Mouse (Mus musculus): ENCODE data around the gene Tmem163. TPM values are rescaled to one million over a fixed set of nuclear protein-coding genes. Genes with fewer than 3 reads are reported as not detected.

Gene Tmem163
- 6.2 and 16.6 TPM in 2 replicates for total RNA-seq (2014; rRNA removed; ENCODE audit: low replicate concordance)
- polyA plus RNA-seq (2015; fragmentation: Nextera tagmentation; extraction: Ambion mirVana), result 17.3 and 21.1 TPM in 2 replicates

- Histone ChIP-seq H3K27me3 (ENCODE audit: control insufficient read depth, insufficient read depth, low read length) (peaks cover 52% of the 10 kb centered on the region), H3K27ac (ENCODE audit: low read depth) (no peak within 1 kb of the TSS), H3K9ac (replicated peaks; ENCODE audit: low read depth, low read length) (no peak within 1 kb of the TSS), H3K4me2 (ENCODE audit: low read depth, low read length) (peak within 1 kb of the TSS; percentile 97), H3K4me3 (ENCODE audit: low read depth, low read length) (peak within 1 kb of the TSS; percentile 59), H3K9me3 (replicated peaks; ENCODE audit: control insufficient read depth, low read length) (0 out of 2 replicates have a peak, but pooled peaks cover 3% of the 10 kb centered on the region), H3K4me1 (ENCODE audit: control insufficient read depth, insufficient read depth) (peaks cover 10% of the 10 kb centered on the region; the same call in 1 of the 2 replicates), H3K36me3 (replicated peaks; ENCODE audit: control insufficient read depth, insufficient read depth, low read length) (no peaks in the 10 kb centered on the region)
- DNase-seq (ENCODE audit: low spot score), result no peak
- no peak for ATAC-seq (ENCODE audit: insufficient read depth, low read depth)
- no peak for TF ChIP-seq EP300 (IDR thresholded peaks at IDR 0.05; ENCODE audit: low read depth)
- TF ChIP-seq CTCF (IDR thresholded peaks at IDR 0.05; ENCODE audit: low read depth), result peak; percentile 59
- WGBS, result 37% methylated on average over 18 of the region's 18 CpGs
Observed at GRCm38 (mm10) chr1:127679498-127680133, at the start of gene Tmem163. Gene Tmem163, minus strand, starts transcription at chr1:127679548.

- H3K27ac ChIP-seq (ENCODE audit: low read depth), result no peak within 1 kb of the TSS
- H3K4me1 ChIP-seq (ENCODE audit: control insufficient read depth, insufficient read depth), result no peaks in the 10 kb centered on the region
- H3K9me3 ChIP-seq (replicated peaks; ENCODE audit: control insufficient read depth, low read length), result no peaks in the 10 kb centered on the region
- no peak for TF ChIP-seq CTCF (IDR thresholded peaks at IDR 0.05; ENCODE audit: low read depth)
- no peak for TF ChIP-seq EP300 (IDR thresholded peaks at IDR 0.05; ENCODE audit: low read depth)
- WGBS, result 85% methylated on average over 4 of the region's 4 CpGs
- no peak within 1 kb of the TSS for H3K4me3 ChIP-seq (ENCODE audit: low read depth, low read length)
- no peaks in the 10 kb centered on the region for H3K36me3 ChIP-seq (replicated peaks; ENCODE audit: control insufficient read depth, insufficient read depth, low read length)
- H3K4me2 ChIP-seq (ENCODE audit: low read depth, low read length), result no peak within 1 kb of the TSS
- no peak within 1 kb of the TSS for H3K9ac ChIP-seq (replicated peaks; ENCODE audit: low read depth, low read length)
- no peak for ATAC-seq (ENCODE audit: insufficient read depth, low read depth)
- H3K27me3 ChIP-seq (ENCODE audit: control insufficient read depth, insufficient read depth, low read length), result no peaks in the 10 kb centered on the region
- DNase-seq (ENCODE audit: low spot score), result no peak
Observed at GRCm38 (mm10) chr1:127729096-127729495, 49.7 kb upstream of the Tmem163 start, which contains the start of gene Acmsd. Gene Acmsd, plus strand, starts transcription at chr1:127729413.

GRCm38 (mm10) chr1:127723596-127723995 lies 44.2 kb upstream of the Tmem163 start:
- no peak for DNase-seq (ENCODE audit: low spot score)
- H3K36me3 ChIP-seq (replicated peaks; ENCODE audit: control insufficient read depth, insufficient read depth, low read length), result no peaks in the 10 kb centered on the region
- H3K9me3 ChIP-seq (replicated peaks; ENCODE audit: control insufficient read depth, low read length), result no peaks in the 10 kb centered on the region
- TF ChIP-seq EP300 (IDR thresholded peaks at IDR 0.05; ENCODE audit: low read depth) (no peak), CTCF (IDR thresholded peaks at IDR 0.05; ENCODE audit: low read depth) (no peak)
- no peak for ATAC-seq (ENCODE audit: insufficient read depth, low read depth)
- no peaks in the 10 kb centered on the region for H3K27me3 ChIP-seq (ENCODE audit: control insufficient read depth, insufficient read depth, low read length)
- H3K4me2 ChIP-seq (ENCODE audit: low read depth, low read length), result no peak overlapping the region
- 52% methylated on average over 2 of the region's 2 CpGs for WGBS
- no peak overlapping the region for H3K27ac ChIP-seq (ENCODE audit: low read depth)
- H3K4me1 ChIP-seq (ENCODE audit: control insufficient read depth, insufficient read depth), result no peaks in the 10 kb centered on the region
- no peak overlapping the region for H3K4me3 ChIP-seq (ENCODE audit: low read depth, low read length)
- no peak overlapping the region for H3K9ac ChIP-seq (replicated peaks; ENCODE audit: low read depth, low read length)

GRCm38 (mm10) chr1:127718290-127718689 lies 38.9 kb upstream of the Tmem163 start:
- WGBS, result 85% methylated on average over 1 of the region's 1 CpGs
- Histone ChIP-seq H3K4me2 (ENCODE audit: low read depth, low read length) (no peak overlapping the region), H3K36me3 (replicated peaks; ENCODE audit: control insufficient read depth, insufficient read depth, low read length) (no peaks in the 10 kb centered on the region), H3K4me1 (ENCODE audit: control insufficient read depth, insufficient read depth) (0 out of 2 replicates have a peak, but pooled peaks cover 9% of the 10 kb centered on the region), H3K9ac (replicated peaks; ENCODE audit: low read depth, low read length) (no peak overlapping the region), H3K9me3 (replicated peaks; ENCODE audit: control insufficient read depth, low read length) (no peaks in the 10 kb centered on the region; the same call in 1 of the 2 replicates), H3K4me3 (ENCODE audit: low read depth, low read length) (no peak overlapping the region), H3K27ac (ENCODE audit: low read depth) (no peak overlapping the region), H3K27me3 (ENCODE audit: control insufficient read depth, insufficient read depth, low read length) (no peaks in the 10 kb centered on the region)
- ATAC-seq (ENCODE audit: insufficient read depth, low read depth) (no peak), DNase-seq (ENCODE audit: low spot score) (no peak)
- no peak for TF ChIP-seq CTCF (IDR thresholded peaks at IDR 0.05; ENCODE audit: low read depth)
- no peak for TF ChIP-seq EP300 (IDR thresholded peaks at IDR 0.05; ENCODE audit: low read depth)

- Histone ChIP-seq H3K4me2 (ENCODE audit: low read depth, low read length) (peak overlapping the region; percentile 45), H3K4me3 (ENCODE audit: low read depth, low read length) (no peak overlapping the region), H3K36me3 (replicated peaks; ENCODE audit: control insufficient read depth, insufficient read depth, low read length) (no peaks in the 10 kb centered on the region), H3K4me1 (ENCODE audit: control insufficient read depth, insufficient read depth) (0 out of 2 replicates have a peak, but pooled peaks cover 9% of the 10 kb centered on the region), H3K27ac (ENCODE audit: low read depth) (0 out of 2 replicates have a peak overlapping the region, but pooled peaks have one; percentile 23), H3K27me3 (ENCODE audit: control insufficient read depth, insufficient read depth, low read length) (no peaks in the 10 kb centered on the region), H3K9me3 (replicated peaks; ENCODE audit: control insufficient read depth, low read length) (no peaks in the 10 kb centered on the region; the same call in 1 of the 2 replicates), H3K9ac (replicated peaks; ENCODE audit: low read depth, low read length) (no peak overlapping the region)
- ATAC-seq (ENCODE audit: insufficient read depth, low read depth) (peak; percentile 91), DNase-seq (ENCODE audit: low spot score) (peak; percentile 71)
- TF ChIP-seq CTCF (IDR thresholded peaks at IDR 0.05; ENCODE audit: low read depth) (no peak), EP300 (IDR thresholded peaks at IDR 0.05; ENCODE audit: low read depth) (no peak)
- 33% methylated on average over 8 of the region's 8 CpGs for WGBS
Observed at GRCm38 (mm10) chr1:127716441-127716840, 37.1 kb upstream of the Tmem163 start.
